Mouse (Mus musculus) frontal cortex, postnatal 10 days (tissue): ENCODE data around the gene Sytl1.
A peak's percentile ranks its signal among the peaks of the same experiment; 100 is the strongest.

ENCODE experiments used
- DNase-seq, 2 experiments: peaks; one replicate each; pipeline ENCODE4 v3.0.0; 2022; ENCODE audit warnings: low spot score in 2 of 2, mixed read lengths in 1 of 2

Gene Sytl1

DNA sequence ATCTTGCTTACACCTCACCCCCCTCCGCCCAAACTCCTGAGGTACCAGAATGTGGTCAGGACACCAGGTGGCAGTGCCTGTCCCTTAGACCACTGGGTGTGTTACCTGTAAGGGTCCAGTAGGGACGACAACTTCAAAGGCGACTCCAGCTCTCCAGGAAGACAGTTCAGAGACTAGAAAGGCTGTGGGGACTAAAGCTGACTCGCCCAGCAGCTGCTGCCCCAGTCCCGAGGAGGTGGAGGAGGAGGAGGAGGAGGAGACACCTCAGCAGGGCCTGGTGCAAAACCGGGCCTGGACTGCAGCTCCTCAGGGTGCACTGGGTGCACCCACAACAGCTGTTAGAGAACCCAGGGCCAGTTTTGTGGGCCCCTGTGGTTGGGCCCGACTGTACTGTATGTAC is at the start of gene Sytl1:
TSS of gene Sytl1 (minus strand) at position 232 of the 400 bp plus-strand sequence.
- DNase-seq: no peak

DNA sequence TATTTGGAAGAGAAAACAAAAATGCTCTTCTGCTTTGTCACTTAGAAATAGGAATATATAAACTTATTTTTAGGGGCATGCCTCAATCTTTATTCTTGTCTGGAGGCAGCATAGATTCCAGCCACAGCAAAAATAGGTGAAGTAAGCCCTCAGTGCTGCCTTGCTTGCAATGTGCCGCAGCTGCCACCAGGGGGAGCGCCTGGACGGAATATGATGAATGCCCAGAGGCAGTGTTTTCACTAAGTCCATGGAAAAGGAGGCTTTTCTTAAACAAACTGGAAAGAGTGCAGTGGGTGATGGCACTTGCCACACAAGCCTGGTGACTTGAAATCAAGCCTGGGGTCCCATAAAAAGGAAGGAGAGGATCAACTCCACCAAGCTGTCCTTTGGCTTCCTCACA is 47.0 kb upstream of the Sytl1 start:
- peak; percentile 57 to 84 for DNase-seq

DNA sequence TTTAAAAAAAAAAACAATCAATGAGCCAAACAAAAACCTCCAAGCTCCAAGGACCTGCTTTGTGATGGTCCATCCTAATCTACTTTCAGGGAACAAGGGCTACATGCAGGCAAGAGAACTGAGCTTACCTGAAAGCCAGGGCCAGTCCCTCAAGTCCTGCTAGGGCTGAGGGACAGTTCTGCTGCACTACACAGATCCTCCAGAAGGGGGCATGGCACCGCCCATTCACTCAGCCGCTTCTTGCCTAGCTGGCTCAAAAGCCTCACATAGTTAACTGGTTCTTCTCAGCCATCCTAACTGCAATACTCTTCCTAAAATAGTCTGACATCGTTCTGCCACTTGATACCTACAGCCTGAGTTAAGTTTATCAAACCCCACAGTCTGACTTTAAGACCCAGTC is 44.4 kb upstream of the Sytl1 start:
- DNase-seq: no peak

DNA sequence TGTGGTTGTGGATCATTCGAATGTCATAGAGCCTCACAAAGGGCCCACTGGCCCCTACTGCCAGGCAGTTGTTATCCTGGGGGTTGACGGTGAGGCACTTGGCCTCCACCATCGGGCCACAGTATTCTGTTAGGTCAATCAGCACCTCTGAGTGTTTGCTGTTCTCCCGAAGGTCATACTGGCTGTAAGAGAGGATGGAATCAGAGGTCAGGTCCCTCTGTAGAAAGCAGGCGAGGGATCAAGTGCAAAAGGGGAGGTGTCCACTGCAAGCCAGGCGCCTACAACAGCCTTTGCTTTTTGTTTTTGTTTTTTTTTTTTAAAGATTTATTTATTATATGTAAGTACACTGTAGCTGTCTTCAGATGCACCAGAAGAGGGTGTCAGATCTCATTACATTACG is 42.9 kb upstream of the Sytl1 start:
- DNase-seq: no peak

DNA sequence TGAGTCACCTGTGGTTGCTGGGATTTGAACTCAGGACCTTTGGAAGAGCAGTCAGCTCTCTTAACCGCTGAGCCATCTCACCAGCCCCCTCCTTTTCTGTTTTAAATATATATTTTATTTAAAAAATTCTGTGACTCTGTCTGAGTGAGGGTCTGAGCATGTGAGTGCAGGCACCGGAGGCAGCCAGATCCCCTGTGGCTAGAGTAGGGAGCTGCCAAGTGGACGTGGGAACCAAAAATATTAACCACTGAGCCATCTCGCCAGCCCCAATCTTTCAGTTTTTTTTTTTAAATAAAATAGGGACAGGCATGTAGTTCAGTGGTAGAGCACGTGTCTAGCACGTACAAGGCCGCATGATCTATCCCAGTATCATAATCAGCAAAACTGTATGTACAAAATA is 41.9 kb upstream of the Sytl1 start:
- no peak for DNase-seq

DNA sequence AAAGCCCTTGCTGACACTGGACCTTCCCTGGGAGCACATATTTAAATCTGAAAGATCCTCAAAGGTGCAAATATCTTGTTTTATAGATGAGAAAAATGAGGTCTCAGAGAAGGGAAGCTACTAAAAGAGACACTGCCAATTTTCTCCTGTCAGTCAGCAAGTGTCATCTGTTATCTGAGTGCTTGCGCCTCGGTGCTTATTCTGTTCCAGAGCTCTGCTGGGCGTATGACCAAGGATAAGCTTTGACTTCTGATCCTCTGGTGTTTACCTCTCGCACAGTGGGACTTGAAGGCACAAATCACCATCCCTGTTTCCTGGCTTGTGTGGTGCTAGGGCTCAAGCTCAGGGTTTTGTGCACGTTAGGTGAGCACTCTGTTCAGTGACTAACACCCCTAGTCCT is 39.8 kb upstream of the Sytl1 start:
- no peak for DNase-seq

DNA sequence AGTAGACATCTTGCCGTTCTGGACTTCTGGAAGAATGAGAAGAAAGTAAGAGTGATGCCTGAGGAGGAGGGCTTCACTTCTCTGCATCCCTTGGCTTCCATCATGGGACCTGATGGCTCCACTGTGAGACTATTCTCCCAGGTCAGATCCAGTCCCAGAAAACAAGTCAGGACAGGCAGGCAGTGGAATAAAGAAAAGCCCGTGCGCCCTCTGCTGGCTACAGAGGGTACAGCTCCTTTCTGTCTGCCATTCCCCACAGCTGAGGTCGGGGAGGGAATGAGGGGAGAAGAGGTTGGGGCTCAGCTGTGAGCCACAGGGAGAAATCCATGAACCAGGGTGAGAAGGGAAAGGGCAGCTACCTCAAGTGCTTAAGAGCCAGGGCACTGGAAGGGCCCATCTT is 38.9 kb upstream of the Sytl1 start:
- DNase-seq: peak in 1 of 2 experiments; percentile 69

DNA sequence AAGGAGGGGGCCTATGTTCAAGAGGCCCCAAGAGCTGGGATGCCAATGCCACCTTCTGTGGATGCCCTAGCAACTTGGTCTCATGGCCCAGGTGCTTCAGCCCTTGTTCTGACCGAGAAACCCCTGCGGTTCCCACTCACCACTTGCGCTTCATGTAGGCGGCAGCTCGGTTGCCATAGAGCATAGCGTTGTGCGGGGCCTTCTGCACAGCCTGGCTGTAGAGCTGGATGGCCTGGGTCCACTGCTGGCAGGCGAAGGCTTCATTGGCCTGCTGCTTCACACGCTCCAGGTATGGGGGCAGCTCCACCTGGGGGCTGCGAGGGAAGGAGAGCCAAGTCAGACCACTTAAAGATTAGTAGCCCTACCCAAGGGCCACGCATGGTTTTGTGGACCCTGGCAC is 37.5 kb upstream of the Sytl1 start:
- no peak for DNase-seq

DNA sequence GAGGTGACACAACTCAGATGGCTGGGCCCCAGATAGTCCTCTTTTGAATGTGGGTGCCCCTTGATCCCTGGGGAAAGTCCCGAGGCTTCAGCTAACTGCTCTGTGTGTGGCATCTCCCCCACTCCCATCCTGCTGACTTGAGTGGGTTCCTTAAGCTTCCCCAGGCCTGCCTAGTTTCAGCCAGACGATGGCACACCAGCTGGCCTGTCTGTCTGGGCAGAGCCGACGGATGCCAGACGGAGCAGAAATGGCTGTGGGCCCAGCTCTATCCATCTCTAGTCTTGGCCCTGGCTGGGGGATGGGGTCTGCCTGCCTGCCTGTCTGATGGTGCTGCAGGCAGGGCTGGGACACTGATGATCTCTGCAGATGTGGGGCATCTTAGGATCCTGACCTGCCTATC is 36.8 kb upstream of the Sytl1 start:
- peak; percentile 55 to 71 for DNase-seq

DNA sequence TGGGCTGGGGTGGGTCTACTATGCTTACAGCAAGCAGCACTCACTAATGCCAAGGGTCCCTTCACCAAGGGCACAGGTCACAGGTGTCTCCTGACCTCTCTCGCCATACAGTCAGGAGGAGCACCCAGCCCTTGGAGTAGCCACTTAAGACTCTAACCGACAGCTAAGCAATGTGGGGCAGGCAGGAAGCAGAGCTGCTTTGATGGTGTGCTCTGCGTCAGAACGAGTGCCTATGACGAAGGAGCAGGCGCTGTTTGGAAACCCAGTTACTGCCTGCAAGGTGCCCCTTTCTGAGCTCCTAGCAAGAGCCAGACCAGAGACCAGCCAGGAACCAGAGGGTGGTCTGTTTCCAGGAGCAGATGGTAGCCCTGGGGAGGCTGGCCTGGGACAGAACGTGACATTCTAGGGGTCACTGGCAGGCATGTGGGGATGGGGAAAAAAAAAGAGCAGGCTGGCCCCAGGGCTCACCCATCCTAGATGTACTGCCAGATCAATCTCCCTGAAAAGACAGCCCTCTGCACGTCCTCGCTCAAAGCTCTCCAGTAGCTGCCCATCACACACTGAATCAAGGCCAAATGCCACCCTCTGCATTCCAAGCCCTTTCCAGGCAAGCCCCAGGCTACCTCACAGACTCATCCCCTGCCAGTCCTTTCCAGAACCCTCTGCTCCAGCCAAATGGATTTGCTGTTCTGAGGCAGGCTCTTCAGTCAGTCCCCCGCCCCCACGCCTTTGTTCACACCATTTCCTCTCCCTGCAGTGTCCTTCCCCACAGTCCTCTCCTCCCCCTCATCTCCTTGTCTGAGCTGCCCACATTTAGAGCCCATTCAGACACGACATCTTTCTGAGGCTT is 35.8 kb upstream of the Sytl1 start:
- peak; percentile 45 to 73 for DNase-seq

DNA sequence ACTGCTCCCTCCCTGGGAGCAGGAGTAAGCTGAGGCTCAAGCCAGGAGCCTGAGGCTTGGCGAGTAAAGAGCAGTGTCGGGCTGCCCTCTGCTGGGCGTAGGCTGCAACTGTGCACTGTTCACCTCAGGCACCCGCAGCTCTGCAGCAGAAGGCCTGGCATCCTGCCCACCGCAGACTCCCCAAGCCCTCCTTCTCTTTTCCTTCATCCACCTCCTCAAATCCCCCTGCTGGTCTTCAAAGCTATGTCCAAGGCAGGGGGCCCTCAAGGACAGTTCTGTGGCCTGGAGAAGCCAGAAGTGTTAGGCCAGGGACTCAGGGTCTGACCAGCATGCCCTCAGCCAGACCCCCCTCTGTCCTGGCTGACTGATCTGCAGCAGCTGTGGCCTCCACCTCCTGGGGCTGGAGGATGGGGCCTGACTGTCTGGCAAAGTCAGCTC is 34.9 kb upstream of the Sytl1 start:
- DNase-seq: peak; percentile 76 to 87

DNA sequence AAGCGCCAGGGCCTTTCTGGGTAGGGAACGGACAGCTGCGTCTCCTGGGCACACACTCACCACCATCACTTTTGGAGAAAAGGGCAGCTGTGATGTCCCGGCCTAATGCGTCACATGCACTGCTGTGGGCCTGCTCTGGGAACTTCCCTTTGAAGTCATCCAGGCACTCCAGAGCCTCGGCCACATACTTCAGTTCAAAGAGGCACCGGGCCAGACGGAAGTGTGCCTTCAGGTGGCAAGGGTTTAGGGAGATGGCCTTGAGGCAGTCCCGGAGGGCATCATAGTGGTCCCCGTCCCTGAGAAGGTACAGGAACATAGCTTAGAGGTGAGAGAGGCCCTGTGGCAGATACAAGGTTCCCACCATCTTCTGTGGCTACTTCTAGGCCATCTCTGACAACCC is 34.4 kb upstream of the Sytl1 start:
- DNase-seq: no peak

DNA sequence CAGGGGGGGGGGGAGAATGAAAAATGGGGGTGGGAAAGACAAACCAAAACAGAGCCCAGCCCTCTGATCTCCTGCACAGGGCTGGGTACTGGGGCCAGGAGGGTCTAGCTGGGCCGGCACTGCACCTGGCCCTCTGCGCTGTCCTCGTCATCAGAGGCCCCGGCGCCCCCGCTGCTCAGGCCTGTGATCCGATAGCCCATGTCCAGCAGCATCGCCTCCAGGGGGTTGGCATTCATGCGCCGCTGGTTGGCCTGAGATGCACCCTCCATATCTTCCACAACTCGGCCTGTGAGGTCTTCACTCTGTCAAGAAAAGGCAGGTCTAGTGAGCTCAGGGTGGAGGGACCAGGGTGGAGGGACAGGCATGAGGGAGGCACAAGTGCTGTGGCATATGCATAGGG is 31.2 kb upstream of the Sytl1 start:
- DNase-seq: no peak

DNA sequence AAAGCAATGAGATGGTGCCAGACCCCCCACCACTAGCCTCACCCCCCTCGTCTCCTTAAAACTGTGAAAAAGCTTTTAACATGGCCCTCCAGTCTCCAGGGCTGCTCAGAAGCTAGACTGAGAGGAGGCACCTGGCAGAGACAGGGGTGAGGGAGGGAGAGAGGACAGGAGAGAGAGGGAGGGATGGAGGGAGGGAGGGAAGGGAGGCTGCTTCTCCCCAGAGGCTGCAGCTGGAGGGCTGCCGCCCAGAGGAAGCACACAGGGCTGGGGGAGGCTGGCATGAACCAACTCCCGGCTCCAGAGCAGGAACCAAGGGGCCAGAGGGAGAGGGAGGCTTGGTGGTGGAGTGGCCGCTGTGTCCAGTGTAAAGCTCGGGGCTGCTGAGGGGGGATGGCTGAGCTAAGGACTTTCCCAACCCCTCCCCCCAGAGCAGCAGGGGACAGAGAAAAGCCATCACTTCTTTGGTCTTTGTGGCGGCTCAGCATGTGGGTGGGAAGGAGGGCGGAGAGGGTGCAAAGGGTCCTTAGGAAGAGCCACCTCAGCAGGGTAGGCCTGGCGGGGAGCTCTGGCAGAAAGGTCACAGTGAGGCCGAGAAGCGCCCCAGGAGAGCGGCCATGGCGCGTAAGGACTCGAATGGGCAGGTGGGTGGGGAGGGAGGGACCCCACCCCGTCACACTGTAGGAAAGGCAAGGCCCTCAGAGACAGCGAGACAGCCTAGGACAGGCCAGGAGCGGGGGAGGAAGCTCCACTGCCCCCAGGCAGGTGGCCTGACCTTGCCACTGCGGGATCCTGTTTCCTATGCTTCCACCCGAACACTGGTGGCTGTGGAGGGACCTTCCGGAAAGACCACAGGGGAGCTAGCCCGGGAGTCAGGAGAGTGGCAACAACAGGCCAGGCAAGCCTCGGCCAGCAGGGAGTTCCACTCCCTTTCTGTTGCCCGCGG is 30.3 kb upstream of the Sytl1 start:
- no peak for DNase-seq

DNA sequence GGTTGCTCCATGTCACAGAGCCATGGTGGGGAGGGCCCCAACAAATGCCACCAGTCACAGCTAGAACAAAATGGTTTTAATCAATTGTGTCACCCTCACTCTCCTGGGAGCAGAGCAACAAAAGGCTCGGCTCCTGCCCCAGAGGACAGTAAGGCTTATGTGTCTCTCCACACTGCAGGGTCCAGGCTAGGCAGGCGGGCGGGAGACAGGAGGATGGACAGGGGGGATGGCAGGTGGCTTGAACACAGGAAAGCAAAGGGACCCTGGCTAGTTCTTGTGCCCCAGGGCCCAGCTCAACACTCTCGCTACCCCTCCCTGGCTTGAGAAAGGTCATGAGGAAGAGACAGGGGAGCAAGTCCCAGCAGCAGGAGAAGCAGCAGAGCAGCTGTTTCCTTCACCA is 29.5 kb upstream of the Sytl1 start:
- DNase-seq: no peak

DNA sequence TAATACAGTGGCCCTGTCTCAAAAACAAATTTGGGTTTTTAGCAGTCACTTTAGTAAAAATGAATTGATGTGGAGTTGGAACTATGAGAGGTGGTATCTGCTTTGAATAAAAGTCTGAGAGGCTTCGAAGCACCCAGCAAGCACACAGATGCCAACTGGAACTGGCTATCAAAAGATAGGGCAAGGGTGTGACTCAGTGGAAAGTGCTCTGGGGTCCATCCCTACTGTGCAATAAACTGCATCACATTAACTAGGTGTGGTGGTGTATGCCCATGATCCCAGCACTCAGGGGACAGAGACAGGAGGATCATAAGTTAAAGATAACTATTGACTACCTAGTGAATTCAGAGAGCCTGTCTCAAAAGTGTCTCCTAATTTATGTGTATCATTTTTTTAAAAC is 28.3 kb upstream of the Sytl1 start:
- no peak for DNase-seq

DNA sequence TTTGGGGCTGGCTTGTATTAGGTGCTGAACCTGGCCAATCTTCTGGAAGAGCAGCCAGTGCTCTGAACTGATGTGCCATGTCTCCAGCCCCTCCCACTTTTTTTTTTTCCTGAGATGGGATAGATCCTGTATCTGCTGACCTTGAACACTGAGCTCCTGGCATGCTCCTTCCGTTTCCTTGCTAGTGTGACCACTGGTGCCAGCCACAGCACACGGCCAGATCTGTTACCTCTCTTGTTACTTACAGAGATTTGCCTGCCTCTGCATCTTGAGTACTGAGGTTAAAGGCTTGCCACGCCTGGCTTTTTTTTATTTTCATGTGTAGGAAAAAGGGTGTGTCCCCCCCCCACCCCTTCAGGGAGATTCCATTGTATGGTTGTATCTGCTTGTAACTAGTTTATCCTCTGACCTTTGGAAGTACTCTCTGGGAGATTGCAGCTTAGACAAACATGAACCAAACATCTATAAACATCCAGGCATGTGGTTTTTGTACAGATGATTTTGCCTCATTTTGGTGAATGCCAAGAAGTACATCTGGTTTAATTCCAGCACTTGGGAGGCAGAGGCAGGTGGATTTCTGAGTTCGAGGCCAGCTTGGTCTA is 23.7 kb upstream of the Sytl1 start:
- DNase-seq: no peak

DNA sequence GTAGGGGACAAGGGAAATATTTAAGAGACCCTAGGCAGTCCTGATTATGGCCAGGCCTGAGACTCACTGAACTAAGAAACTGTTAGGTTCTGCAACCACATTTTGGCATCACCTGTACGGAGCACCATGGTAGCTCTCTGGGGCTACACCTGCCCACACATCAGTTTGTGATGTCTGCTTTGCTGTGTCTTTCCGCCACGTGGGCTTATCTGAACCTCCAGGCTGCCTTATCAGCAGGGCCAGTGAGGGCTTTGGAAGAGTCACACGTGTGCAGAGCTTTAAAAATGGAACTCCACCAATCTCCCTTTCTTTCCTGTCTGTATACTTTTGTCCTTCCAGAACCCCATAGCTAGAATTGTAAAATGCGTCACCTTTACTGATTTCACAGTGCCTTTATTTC is 23.0 kb upstream of the Sytl1 start:
- no peak for DNase-seq

DNA sequence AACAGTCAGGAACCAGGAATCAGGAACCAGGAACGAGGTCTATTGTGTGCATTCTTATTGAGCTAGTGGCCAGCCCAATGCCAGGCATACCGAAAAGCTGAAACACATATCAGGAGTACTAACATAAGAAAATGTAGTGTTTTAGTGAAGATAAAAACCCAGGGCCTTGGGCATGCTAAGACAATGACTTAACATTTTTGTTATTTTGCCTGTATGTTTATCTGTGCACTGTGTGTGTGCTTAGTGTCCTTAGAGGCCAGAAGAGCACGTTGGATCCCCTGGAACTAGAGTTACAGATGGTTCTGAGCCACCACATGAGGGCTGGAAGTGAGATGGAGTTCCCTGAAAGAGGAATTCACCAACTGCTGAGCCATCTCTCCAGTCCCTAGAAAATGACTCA is 22.4 kb upstream of the Sytl1 start:
- no peak for DNase-seq

DNA sequence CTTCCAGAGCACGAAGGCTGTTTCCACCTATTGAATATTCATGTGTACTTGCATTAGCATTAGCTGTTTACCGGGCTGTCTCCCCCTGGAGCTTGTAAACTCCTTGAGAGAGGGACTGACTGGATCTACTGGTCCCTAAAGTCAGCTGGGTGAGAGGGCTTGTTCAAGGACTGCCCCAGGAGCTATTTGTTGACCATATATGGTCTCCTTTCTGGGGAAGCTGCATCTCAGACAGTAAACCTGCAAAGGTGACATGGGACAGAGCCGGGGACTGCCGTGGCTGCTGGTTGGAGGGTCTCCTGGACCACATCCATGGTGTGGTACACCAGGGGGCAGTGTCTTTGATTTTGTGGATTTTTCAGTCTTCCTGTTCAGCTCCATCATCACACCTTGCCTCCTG is 19.7 kb upstream of the Sytl1 start:
- DNase-seq: no peak

DNA sequence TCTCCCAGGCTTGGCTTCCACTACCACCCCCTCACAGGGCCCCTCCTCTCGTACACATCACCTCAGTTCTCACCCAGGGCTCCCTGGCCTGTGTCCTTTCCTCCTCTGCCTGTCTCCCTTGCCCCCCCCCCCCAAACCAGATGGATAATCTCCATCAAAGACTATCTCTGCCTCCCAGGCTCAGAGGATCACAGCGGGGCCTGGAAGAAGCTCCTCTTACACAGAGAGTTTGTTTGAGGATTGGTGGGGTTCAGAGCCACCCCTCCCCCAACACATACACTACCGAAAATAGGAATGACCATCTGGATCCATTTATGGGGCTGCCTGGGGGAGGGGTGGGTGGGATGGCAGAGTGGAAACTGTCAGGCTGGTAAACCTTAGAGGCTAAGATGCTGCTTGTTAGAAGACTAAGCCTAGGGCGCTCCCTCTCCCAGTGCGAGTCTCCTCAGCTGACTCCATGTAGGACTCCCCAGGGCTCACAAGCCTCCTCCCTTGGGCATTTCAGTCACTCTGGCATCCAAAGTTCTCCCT is 19.1 kb upstream of the Sytl1 start:
- DNase-seq: peak in 1 of 2 experiments; percentile 44

DNA sequence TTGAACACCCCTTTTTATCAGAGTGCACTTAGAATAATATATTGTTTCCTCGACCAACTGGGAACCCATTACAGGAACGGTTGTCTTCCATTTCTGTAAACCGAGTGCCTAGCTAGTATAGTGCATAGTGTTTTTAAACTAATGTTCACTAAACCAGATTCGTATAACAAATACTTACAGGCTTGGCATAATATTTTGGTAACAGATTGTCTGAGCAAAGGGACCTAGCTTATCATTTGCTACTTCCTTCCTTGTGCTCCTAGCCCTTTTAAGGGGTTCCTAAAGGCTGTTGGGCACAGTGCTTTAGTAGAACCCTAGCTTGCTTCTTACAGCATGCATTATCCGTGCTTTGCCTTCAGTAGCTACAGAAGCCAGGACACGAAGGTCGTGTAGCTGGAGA is 18.6 kb upstream of the Sytl1 start:
- no peak for DNase-seq
